Mouse (Mus musculus) kidney, adult 2 months (tissue): ENCODE results near the gene Tbcb.
"Not testable (repeated sequence)": the region's sequence is repeated elsewhere in the genome, so short reads cannot be mapped to it uniquely, and the experiment has no call there.

Source experiments
- CTCF ChIP-seq: fragments of 200-500 bp; conservative IDR thresholded peaks from 2 replicates; pipeline ENCODE4 v1.5.1; 2011; ENCODE audit warnings: low read depth, mild to moderate bottlenecking, control low read depth, low read length, moderate library complexity, mixed read lengths; ENCODE audit not compliant: insufficient read depth, insufficient read length
- POLR2A ChIP-seq: fragments of 200-500 bp; IDR thresholded peaks from one replicate; pipeline ENCODE4 v1.6.1; 2011; ENCODE audit warnings: low read depth, low read length, control low read depth

GRCm38 (mm10) chr7:30206364-30206763, 25.7 kb downstream of the Tbcb start:
- not testable (repeated sequence) for TF ChIP-seq CTCF, POLR2A
